Mouse (Mus musculus) MEL (cell line): ENCODE data around the gene Ctsl. TPM values are rescaled to one million over a fixed set of nuclear protein-coding genes. Genes with fewer than 3 reads are reported as not detected.

Experiments
- DNase-seq: peaks from one replicate; pipeline ENCODE4 v3.0.0; 2011; ENCODE audit warnings: low read depth, low spot score
- H3K27ac ChIP-seq: 2 replicates; pipeline ENCODE4 v1.5.1; 2012; ENCODE audit warnings: low read depth, mild to moderate bottlenecking, control low read depth, low read length, moderate library complexity; ENCODE audit not compliant: control insufficient read depth
- H3K27me3 ChIP-seq, 2 experiments: fragments of 150-350 bp in 1 of 2; sonication (generic) in 1 of 2; 2 replicates each; pipeline ENCODE4 v1.6.1; 2012; ENCODE audit warnings: low read length in 2 of 2, mild to moderate bottlenecking in 2 of 2, improper control_type of control experiment in 1 of 2, moderate library complexity in 1 of 2; ENCODE audit not compliant: insufficient read depth in 2 of 2, control insufficient read depth in 1 of 2
- H3K36me3 ChIP-seq, 2 experiments: 2 replicates each; pipeline ENCODE4 v1.6.1; 2012 to 2014; ENCODE audit warnings: low read length in 2 of 2, improper control_type of control experiment in 1 of 2, inconsistent platforms in 1 of 2, mild to moderate bottlenecking in 1 of 2; ENCODE audit not compliant: insufficient read depth in 2 of 2, control insufficient read depth in 1 of 2
- H3K4me1 ChIP-seq, 2 experiments: fragments of 150-350 bp in 1 of 2; sonication (generic) in 1 of 2; 2 replicates each; pipeline ENCODE4 v1.6.1; 2012; ENCODE audit warnings: low read length in 2 of 2, improper control_type of control experiment in 1 of 2, mild to moderate bottlenecking in 1 of 2; ENCODE audit not compliant: insufficient read depth in 2 of 2, control insufficient read depth in 1 of 2
- H3K4me3 ChIP-seq, 2 experiments: fragments of 150-350 bp in 1 of 2; sonication (generic) in 1 of 2; 2 replicates each; pipeline ENCODE4 v1.5.1; 2012; ENCODE audit warnings: low read depth in 2 of 2, low read length in 2 of 2, mild to moderate bottlenecking in 2 of 2, moderate library complexity in 2 of 2, control low read depth in 1 of 2, improper control_type of control experiment in 1 of 2; ENCODE audit not compliant: control insufficient read depth in 1 of 2, insufficient read depth in 1 of 2
- H3K79me2 ChIP-seq: 2 replicates; pipeline ENCODE4 v1.6.1; 2012; ENCODE audit warnings: mild to moderate bottlenecking, low read length, moderate library complexity; ENCODE audit not compliant: control insufficient read depth, poor library complexity, insufficient read depth
- H3K9ac ChIP-seq: 2 replicates; pipeline ENCODE4 v1.6.1; 2012; ENCODE audit warnings: low read depth, mild to moderate bottlenecking, control low read depth, low read length, moderate library complexity; ENCODE audit not compliant: control insufficient read depth, poor library complexity, severe bottlenecking
- H3K9me3 ChIP-seq: fragments of 150-350 bp; sonication (generic); replicated peaks from 2 replicates; pipeline ENCODE4 v1.6.1; 2012; ENCODE audit warnings: mild to moderate bottlenecking, low read length, improper control_type of control experiment, moderate library complexity; ENCODE audit not compliant: insufficient read depth
- CHD1 ChIP-seq: IDR thresholded peaks from 2 replicates; pipeline ENCODE4 v1.6.1; 2012; ENCODE audit warnings: low read depth, mild to moderate bottlenecking, inconsistent platforms, low read length, improper control_type of control experiment
- CHD2 ChIP-seq: IDR thresholded peaks from 2 replicates; pipeline ENCODE4 v1.6.1; 2011; ENCODE audit warnings: low read length, improper control_type of control experiment
- CTCF ChIP-seq, 3 experiments: IDR thresholded peaks in 2 of 3; conservative IDR thresholded peaks in 1 of 3; 2 replicates each; pipeline ENCODE4 v1.5.1; 2011 to 2012; ENCODE audit warnings: low read length in 3 of 3, low read depth in 2 of 3, mild to moderate bottlenecking in 2 of 3, improper control_type of control experiment in 1 of 3, inconsistent platforms in 1 of 3, mixed read lengths in 1 of 3, moderate library complexity in 1 of 3; ENCODE audit not compliant: control insufficient read depth in 1 of 3, insufficient read depth in 1 of 3, poor library complexity in 1 of 3, severe bottlenecking in 1 of 3
- ELF1 ChIP-seq: IDR thresholded peaks from 2 replicates; pipeline ENCODE4 v1.6.1; 2014; ENCODE audit warnings: low read depth, mild to moderate bottlenecking, inconsistent platforms, low read length, improper control_type of control experiment, moderate library complexity
- EP300 ChIP-seq, 2 experiments: IDR thresholded peaks; 2 replicates each; pipeline ENCODE4 v1.6.1; 2011; ENCODE audit warnings: improper control_type of control experiment in 2 of 2, low read length in 2 of 2, low read depth in 1 of 2, mild to moderate bottlenecking in 1 of 2
- ETS1 ChIP-seq: IDR thresholded peaks from 2 replicates; pipeline ENCODE4 v1.6.1; 2012; ENCODE audit warnings: low read depth, mild to moderate bottlenecking, inconsistent platforms, low read length, improper control_type of control experiment, moderate library complexity
- GATA1 ChIP-seq: IDR thresholded peaks from 2 replicates; pipeline ENCODE4 v1.6.1; 2011; ENCODE audit warnings: low read depth, low read length, improper control_type of control experiment
- KAT2A ChIP-seq: conservative IDR thresholded peaks from 2 replicates; pipeline ENCODE4 v1.6.1; 2012; ENCODE audit warnings: low read depth, low read length, improper control_type of control experiment, inconsistent platforms
- MAX ChIP-seq: IDR thresholded peaks from 2 replicates; pipeline ENCODE4 v1.6.1; 2011; ENCODE audit warnings: low read length, improper control_type of control experiment
- MEF2A ChIP-seq: IDR thresholded peaks from 2 replicates; pipeline ENCODE4 v1.6.1; 2014; ENCODE audit warnings: low read depth, mild to moderate bottlenecking, inconsistent platforms, low read length, improper control_type of control experiment; ENCODE audit not compliant: poor library complexity, insufficient replicate concordance, severe bottlenecking; ENCODE audit errors: extremely low read depth
- MXI1 ChIP-seq: IDR thresholded peaks from 2 replicates; pipeline ENCODE4 v1.6.1; 2011; ENCODE audit warnings: mild to moderate bottlenecking, low read depth, low read length, improper control_type of control experiment
- MYB ChIP-seq: IDR thresholded peaks from 2 replicates; pipeline ENCODE4 v1.6.1; 2011; ENCODE audit warnings: mild to moderate bottlenecking, low read depth, low read length, improper control_type of control experiment
- MYC ChIP-seq: IDR thresholded peaks from 2 replicates; pipeline ENCODE4 v1.6.1; 2011; ENCODE audit warnings: low read depth, mild to moderate bottlenecking, low read length, improper control_type of control experiment, moderate library complexity
- POLR2AphosphoS2 ChIP-seq: IDR thresholded peaks from 2 replicates; pipeline ENCODE4 v1.6.1; 2011; ENCODE audit warnings: low read length, improper control_type of control experiment
- POLR2AphosphoS5 ChIP-seq: IDR thresholded peaks from 2 replicates; pipeline ENCODE4 v1.6.1; 2012; ENCODE audit warnings: low read depth, borderline replicate concordance, mild to moderate bottlenecking, inconsistent platforms, low read length, moderate library complexity, mixed read lengths
- RCOR1 ChIP-seq: IDR thresholded peaks from 2 replicates; pipeline ENCODE4 v1.6.1; 2012; ENCODE audit warnings: low read depth, mild to moderate bottlenecking, inconsistent platforms, low read length, improper control_type of control experiment
- TCF12 ChIP-seq: IDR thresholded peaks from 2 replicates; pipeline ENCODE4 v1.6.1; 2014; ENCODE audit warnings: low read depth, mild to moderate bottlenecking, inconsistent platforms, low read length, improper control_type of control experiment, moderate library complexity
- USF1 ChIP-seq: IDR thresholded peaks from 2 replicates; pipeline ENCODE4 v1.6.1; 2014; ENCODE audit warnings: low read depth, mild to moderate bottlenecking, inconsistent platforms, low read length, improper control_type of control experiment, moderate library complexity
- USF2 ChIP-seq, 2 experiments: IDR thresholded peaks; 2 replicates each; pipeline ENCODE4 v1.6.1; 2011 to 2012; ENCODE audit warnings: improper control_type of control experiment in 2 of 2, low read length in 2 of 2, borderline replicate concordance in 1 of 2, inconsistent platforms in 1 of 2, low read depth in 1 of 2, mild to moderate bottlenecking in 1 of 2; ENCODE audit not compliant: insufficient read depth in 1 of 2
- ZC3H11A ChIP-seq: IDR thresholded peaks from 2 replicates; pipeline ENCODE4 v1.6.1; 2012; ENCODE audit warnings: low read depth, mild to moderate bottlenecking, inconsistent platforms, low read length, improper control_type of control experiment
- ZNF384 ChIP-seq: IDR thresholded peaks from 2 replicates; pipeline ENCODE4 v1.6.1; 2012; ENCODE audit warnings: low read depth, mild to moderate bottlenecking, inconsistent platforms, low read length, improper control_type of control experiment
- polyA plus RNA-seq, 2 experiments: library from polyadenylated mRNA; stranded (reverse) in 1 of 2; unstranded in 1 of 2; fragments of >175 nt in 1 of 2; fragments of >200 nt in 1 of 2; gene quantifications; 2 replicates each; pipeline versions ENCODE4 v1.2.1 to v1.2.4; 2012; ENCODE audit warnings: low replicate concordance in 2 of 2, low read depth in 1 of 2; ENCODE audit not compliant: insufficient read length in 2 of 2, insufficient read depth in 1 of 2, missing spikeins in 1 of 2
- total RNA-seq: library from RNA; depleted of rRNA; stranded (reverse); fragments of 300-350 nt; gene quantifications from 2 replicates; pipeline ENCODE4 v1.2.3, GENCODE M21; 2012

Gene Ctsl
- total and polyA plus RNA-seq, 3 experiments = 20.1 to 39.2 TPM; not detected in 1

DNA sequence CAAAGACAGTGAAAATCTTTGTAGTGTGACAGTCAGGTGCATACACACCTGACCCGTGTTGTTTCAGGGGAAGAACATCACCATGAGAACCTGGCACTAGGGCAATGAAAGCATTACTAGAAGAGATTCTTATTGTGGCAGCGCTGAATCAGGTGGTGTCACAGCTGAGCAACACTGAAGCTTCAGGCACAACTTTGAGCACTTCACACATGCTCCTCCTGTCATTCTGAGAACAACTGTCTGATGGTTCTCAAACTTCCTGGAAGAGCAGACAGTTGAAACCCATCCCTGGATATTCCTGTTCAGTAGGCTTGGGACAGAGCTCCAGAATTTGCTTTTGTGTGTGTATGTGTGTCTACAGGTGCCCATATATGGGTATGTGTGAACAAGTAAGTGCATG lies 5.8 kb upstream of the Ctsl start:
- DNase-seq = no peak
- TF ChIP-seq MYB (no peak), CHD1 (no peak), CTCF (IDR thresholded peaks at IDR 0.05 in 2 of 3, conservative IDR thresholded peaks at IDR 0.05 in 1 of 3; ENCODE audit: control insufficient read depth in 1 of 3, insufficient read depth in 1 of 3, low read depth in 2 of 3, low read length in 3 of 3, poor library complexity in 1 of 3, severe bottlenecking in 1 of 3) (no peak), RCOR1 (no peak), KAT2A (no peak), ETS1 (no peak), POLR2AphosphoS5 (no peak), MXI1 (no peak), MAX (no peak), MEF2A (no peak), ZNF384 (no peak), CHD2 (no peak), ZC3H11A (no peak)
- H3K4me3 ChIP-seq = no peak overlapping the region
- no peaks in the 10 kb centered on the region for H3K79me2 ChIP-seq
- H3K9ac ChIP-seq = no peak overlapping the region
- H3K9me3 ChIP-seq = no peaks in the 10 kb centered on the region
- no peaks in the 10 kb centered on the region; a peak in 1 of 4 replicates for H3K27me3 ChIP-seq
- H3K4me1 ChIP-seq = peaks cover 0 to 10% of the 10 kb centered on the region in 2 experiments; a peak in 3 of 4 replicates
- no peaks in the 10 kb centered on the region; a peak in 1 of 4 replicates for H3K36me3 ChIP-seq
- H3K27ac ChIP-seq = no peak overlapping the region

DNA sequence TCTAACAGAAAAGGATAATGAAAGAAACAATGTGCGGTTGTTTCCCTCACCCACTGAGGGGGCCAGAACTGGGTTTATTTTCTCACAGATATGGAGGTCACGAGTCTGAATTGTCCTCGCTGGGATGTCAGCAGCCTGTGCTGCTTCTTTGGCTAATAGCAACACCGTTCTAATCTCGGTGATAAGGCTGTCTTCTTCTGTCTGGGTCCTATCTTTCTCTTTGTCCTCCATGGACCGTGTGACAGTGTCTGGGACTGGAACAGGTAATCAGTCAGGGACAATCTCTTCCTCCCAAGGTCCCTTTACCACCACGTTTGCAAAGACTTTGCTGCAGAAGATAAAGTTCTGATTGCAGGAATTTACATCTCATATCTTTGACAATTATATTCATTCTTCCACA lies 4.5 kb upstream of the Ctsl start:
- no peak overlapping the region for H3K27ac ChIP-seq
- no peaks in the 10 kb centered on the region for H3K27me3 ChIP-seq
- no peaks in the 10 kb centered on the region; a peak in 1 of 4 replicates for H3K36me3 ChIP-seq
- no peaks in the 10 kb centered on the region for H3K9me3 ChIP-seq
- peak; percentile 26 for DNase-seq
- no peaks in the 10 kb centered on the region; the same call in 1 of the 2 replicates for H3K79me2 ChIP-seq
- H3K4me3 ChIP-seq = peak overlapping the region; percentile 39 to 46; a peak in 3 of 4 replicates
- H3K4me1 ChIP-seq = peaks cover 3 to 10% of the 10 kb centered on the region in 2 experiments; a peak in 3 of 4 replicates
- TF ChIP-seq CHD2 (no peak), MYC (no peak), ETS1 (peak; percentile 39; the same call in 1 of the 2 replicates), EP300 (IDR thresholded peaks at IDR 0.05; ENCODE audit: low read depth in 1 of 2, low read length in 2 of 2) (peak in 1 of 2 experiments; percentile 19; a peak in 2 of 4 replicates), GATA1 (peak; percentile 56), USF2 (IDR thresholded peaks at IDR 0.05; ENCODE audit: borderline replicate concordance in 1 of 2, insufficient read depth in 1 of 2, low read depth in 1 of 2, low read length in 2 of 2) (no peak), TCF12 (peak; percentile 30; the same call in 1 of the 2 replicates), MYB (no peak), KAT2A (no peak), RCOR1 (peak; percentile 71), ELF1 (no peak), USF1 (no peak), POLR2AphosphoS2 (no peak)
- no peak overlapping the region for H3K9ac ChIP-seq
